Mouse (Mus musculus) liver, adult 2 months (tissue): ENCODE results near the gene 4921524J17Rik.

Source experiments
- CTCF ChIP-seq: fragments of 200-500 bp; IDR thresholded peaks from 2 replicates; pipeline ENCODE4 v1.5.1; 2011; ENCODE audit warnings: low read depth, low read length, control low read depth
- POLR2A ChIP-seq: fragments of 200-500 bp; IDR thresholded peaks from 2 replicates; pipeline ENCODE4 v1.6.1; 2011; ENCODE audit warnings: low read length, control low read depth; ENCODE audit not compliant: insufficient read depth; ENCODE audit errors: extremely low read depth

DNA sequence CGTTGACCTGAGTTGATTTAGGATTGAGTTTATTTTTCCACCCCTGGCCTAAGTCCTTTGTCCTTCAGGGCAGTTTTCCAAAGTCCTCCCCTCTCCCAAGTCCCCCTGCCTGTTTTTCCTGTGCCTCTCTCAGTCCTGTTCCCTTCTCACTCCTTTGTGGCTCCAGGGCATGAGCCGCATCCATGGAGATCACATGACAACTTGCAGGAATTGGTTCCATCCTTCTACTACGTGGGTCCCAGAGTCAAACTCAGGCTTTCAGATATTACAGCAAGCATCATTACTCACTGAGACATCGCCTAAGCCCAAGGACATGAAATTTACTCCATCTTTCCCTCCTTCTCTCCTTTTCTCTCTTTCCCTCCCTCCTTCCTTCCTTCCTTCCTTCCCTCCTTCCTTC, 70.4 kb downstream of the 4921524J17Rik start:
- TF ChIP-seq POLR2A (no peak), CTCF (no peak)
